Mouse (Mus musculus) limb, embryonic 11.5 days (tissue): Measurements from ENCODE around the gene Cmtm6. TPM values are rescaled to one million over a fixed set of nuclear protein-coding genes. Genes with fewer than 3 reads are reported as not detected.
A peak's percentile ranks its signal among the peaks of the same experiment; 100 is the strongest.
"Not testable (repeated sequence)": the region's sequence is repeated elsewhere in the genome, so short reads cannot be mapped to it uniquely, and the experiment has no call there.

ENCODE experiments used
- ATAC-seq: fragments of 200-750 bp; cut with Nextera tagmentation; 2 replicates; pipeline ENCODE4 v1.8.0; 2017; ENCODE audit warnings: low read depth; ENCODE audit not compliant: insufficient number of reproducible peaks, low FRiP score, low TSS enrichment
- DNase-seq: peaks from one replicate; pipeline ENCODE4 v3.0.0-alpha.2; 2015; ENCODE audit warnings: low spot score
- H3K27ac ChIP-seq: fragments of 300-500 bp; sonication (generic); replicated peaks from 2 replicates; pipeline ENCODE4 v1.5.1; 2014; ENCODE audit warnings: low read depth, mild to moderate bottlenecking, low read length
- H3K27me3 ChIP-seq: fragments of 300-500 bp; sonication (generic); 2 replicates; pipeline ENCODE4 v1.6.1; 2014; ENCODE audit warnings: mild to moderate bottlenecking, low read length, mixed read lengths; ENCODE audit not compliant: control insufficient read depth, insufficient read depth
- H3K36me3 ChIP-seq: fragments of 300-500 bp; sonication (generic); 2 replicates; pipeline ENCODE4 v1.6.1; 2014; ENCODE audit warnings: mild to moderate bottlenecking, low read length, moderate library complexity, mixed read lengths; ENCODE audit not compliant: control insufficient read depth, insufficient read depth
- H3K4me1 ChIP-seq: fragments of 300-500 bp; sonication (generic); 2 replicates; pipeline ENCODE4 v1.6.1; 2014; ENCODE audit warnings: low read length, mixed read lengths; ENCODE audit not compliant: control insufficient read depth, insufficient read depth
- H3K4me2 ChIP-seq: fragments of 300-500 bp; sonication (generic); 2 replicates; pipeline ENCODE4 v1.6.1; 2014; ENCODE audit warnings: low read depth, mild to moderate bottlenecking, moderate library complexity; ENCODE audit not compliant: severe bottlenecking
- H3K4me3 ChIP-seq: fragments of 300-500 bp; sonication (generic); 2 replicates; pipeline ENCODE4 v1.5.1; 2014; ENCODE audit warnings: low read depth, low read length
- H3K9ac ChIP-seq: fragments of 300-500 bp; sonication (generic); 2 replicates; pipeline ENCODE4 v1.6.1; 2014; ENCODE audit warnings: mild to moderate bottlenecking, low read length
- H3K9me3 ChIP-seq: fragments of 300-500 bp; sonication (generic); 2 replicates; pipeline ENCODE4 v1.6.1; 2016; ENCODE audit warnings: low read length; ENCODE audit not compliant: control insufficient read depth
- WGBS: fragments of 180-500 bp; shearing (Covaris S2); extraction: QIAGEN DNeasy Blood & Tissue Kit; methylation state at CpG from one replicate; pipeline ENCODE4 v1.1.7; 2014; 5-methylcytosine and 5-hydroxymethylcytosine counted together
- polyA plus RNA-seq: library from polyadenylated mRNA; unstranded; fragments of >200 nt; fragmentation: Nextera tagmentation; extraction: Ambion mirVana; gene quantifications from 2 replicates; pipeline ENCODE4 v1.2.1, GENCODE M21; 2014

Gene Cmtm6
- polyA plus RNA-seq, 1 experiment from 2014 or later = 24.0 TPM

DNA sequence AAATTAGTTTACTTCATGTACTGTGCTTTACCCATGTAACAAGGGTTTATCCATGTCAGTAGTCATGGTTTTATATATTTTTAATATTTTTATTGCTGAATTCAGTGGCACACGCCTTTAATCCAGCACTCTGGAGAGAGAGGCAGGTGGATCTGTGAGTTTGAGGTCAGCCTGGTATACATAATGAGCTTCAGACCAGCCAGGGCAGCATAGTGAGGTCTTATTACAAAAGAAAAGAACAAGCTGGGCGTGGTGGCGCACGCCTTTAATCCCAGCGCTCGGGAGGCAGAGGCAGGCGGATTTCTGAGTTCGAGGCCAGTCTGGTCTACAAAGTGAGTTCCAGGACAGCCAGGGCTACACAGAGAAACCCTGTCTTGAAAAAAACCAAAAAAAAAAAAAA, 35.3 kb upstream of the Cmtm6 start:
- WGBS = 94% methylated on average over 8 of the region's 8 CpGs
- not testable (repeated sequence) for ATAC-seq, H3K9ac ChIP-seq, H3K4me1 ChIP-seq, H3K27ac ChIP-seq, DNase-seq, H3K36me3 ChIP-seq, H3K9me3 ChIP-seq, H3K27me3 ChIP-seq, H3K4me3 ChIP-seq, H3K4me2 ChIP-seq

DNA sequence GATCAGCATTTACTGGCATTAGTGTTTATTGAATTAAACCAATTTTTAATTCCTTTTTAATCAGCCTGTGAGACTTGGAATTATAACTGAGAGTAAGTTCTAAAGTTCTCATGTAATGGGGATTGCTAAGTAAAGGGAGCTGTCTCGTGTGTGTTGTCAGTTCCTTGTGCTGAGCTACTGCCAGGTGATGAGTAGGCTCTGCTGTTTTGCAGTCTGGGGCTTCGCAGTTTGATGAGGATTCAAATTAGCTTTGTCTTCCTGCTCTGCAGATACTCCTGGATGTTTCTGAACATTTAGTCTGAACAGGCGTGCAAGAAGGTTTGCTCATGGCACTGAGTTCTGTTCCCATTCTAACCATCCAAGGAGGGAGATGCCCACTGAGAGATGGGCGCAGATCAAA, 33.8 kb upstream of the Cmtm6 start:
- no peak for ATAC-seq
- no peaks in the 10 kb centered on the region for H3K9me3 ChIP-seq
- H3K27me3 ChIP-seq = no peaks in the 10 kb centered on the region
- H3K27ac ChIP-seq = no peak overlapping the region
- no peak overlapping the region for H3K4me3 ChIP-seq
- H3K4me1 ChIP-seq = no peaks in the 10 kb centered on the region
- no peak overlapping the region for H3K9ac ChIP-seq
- H3K4me2 ChIP-seq = no peak overlapping the region
- WGBS = 89% methylated on average over 4 of the region's 4 CpGs
- DNase-seq = no peak
- H3K36me3 ChIP-seq = peaks cover 9% of the 10 kb centered on the region

DNA sequence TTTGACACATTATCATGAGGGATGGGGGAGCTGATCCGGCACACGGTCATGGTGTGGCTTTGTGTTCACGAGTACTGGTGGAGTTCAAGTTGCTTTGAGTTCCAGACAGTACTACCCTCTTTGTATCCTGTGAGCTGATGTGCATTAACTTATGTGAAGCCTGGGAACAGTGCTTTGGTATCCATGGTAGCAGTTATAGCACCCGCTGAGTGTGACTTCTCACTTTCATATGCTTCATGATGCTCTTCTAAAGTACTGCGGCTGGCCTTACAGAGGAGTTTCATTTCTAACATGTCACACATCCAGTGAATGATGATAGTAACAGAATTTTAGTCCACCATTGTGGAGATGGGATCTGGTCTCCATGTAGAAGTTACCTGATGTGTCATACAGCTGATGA, 33.0 kb upstream of the Cmtm6 start:
- H3K9me3 ChIP-seq = no peaks in the 10 kb centered on the region
- H3K9ac ChIP-seq = no peak overlapping the region
- H3K4me3 ChIP-seq = no peak overlapping the region
- H3K4me1 ChIP-seq = no peaks in the 10 kb centered on the region
- WGBS = 93% methylated on average over 5 of the region's 5 CpGs
- H3K27me3 ChIP-seq = no peaks in the 10 kb centered on the region
- no peak overlapping the region for H3K4me2 ChIP-seq
- H3K27ac ChIP-seq = no peak overlapping the region
- H3K36me3 ChIP-seq = peaks cover 7% of the 10 kb centered on the region
- ATAC-seq (no peak), DNase-seq (no peak)

DNA sequence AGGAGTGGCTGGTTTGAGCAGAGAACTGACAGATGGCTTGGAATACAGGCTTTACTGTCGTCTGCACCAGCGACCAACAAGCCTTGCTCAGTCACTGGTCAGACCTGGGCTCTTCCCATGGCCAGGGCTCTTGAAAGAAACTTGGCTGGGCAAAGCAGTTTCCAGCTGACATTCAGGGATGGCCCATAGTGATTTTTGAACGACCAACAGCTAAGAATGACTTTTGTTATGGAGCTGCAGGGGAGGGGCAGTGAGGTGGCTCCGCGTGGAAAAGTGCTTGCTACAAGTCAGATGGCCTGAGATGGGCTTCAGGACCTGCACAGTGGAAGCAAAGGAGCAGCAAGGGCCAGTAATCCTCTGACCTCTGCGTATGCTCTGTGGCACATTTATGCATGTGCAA, 31.7 kb upstream of the Cmtm6 start:
- ATAC-seq = no peak
- Histone ChIP-seq H3K4me1 (no peaks in the 10 kb centered on the region), H3K9ac (no peak overlapping the region), H3K4me2 (no peak overlapping the region), H3K9me3 (no peaks in the 10 kb centered on the region), H3K27ac (no peak overlapping the region), H3K36me3 (peaks cover 7% of the 10 kb centered on the region), H3K27me3 (no peaks in the 10 kb centered on the region), H3K4me3 (no peak overlapping the region)
- DNase-seq = no peak
- WGBS = 84% methylated on average over 6 of the region's 6 CpGs

DNA sequence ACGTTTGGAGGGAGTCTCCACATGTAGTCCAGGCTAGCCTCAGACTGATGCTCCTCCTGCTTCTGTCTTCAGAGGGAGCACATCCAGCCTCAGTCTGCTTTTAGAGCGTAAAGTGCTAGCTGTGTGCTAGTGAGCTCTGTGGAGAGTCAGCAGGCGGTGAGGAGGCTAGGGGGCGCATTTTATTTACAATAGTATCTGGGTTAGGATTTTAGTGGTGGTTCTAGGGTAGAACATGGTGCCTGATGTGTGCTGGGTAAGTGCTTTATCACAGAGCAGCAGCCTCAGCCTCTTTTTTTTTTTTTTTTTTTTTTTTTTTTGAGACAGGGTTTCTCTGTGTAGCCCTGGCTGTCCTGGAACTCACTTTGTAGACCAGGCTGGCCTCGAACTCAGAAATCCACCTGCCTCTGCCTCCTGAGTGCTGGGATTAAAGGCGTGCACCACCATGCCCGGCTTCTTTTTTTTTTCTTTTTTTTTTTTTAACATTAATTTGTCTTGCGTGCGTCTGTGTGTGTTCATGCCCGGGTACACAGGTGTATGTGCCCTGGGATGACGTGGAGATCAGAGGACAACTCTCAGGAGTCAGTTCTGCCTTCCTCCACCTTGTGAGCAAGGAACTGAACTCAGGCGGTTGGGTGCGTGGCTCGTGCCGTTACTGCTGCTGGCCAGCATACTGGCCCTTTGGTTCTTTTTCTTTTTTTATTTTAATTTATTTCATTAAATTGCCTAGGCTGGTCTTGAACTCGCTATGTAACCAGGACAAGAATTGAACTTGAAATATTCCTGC, 30.8 kb upstream of the Cmtm6 start:
- ATAC-seq (no peak), DNase-seq (no peak)
- Histone ChIP-seq H3K27ac (no peak overlapping the region), H3K9ac (no peak overlapping the region), H3K4me1 (no peaks in the 10 kb centered on the region), H3K4me2 (no peak overlapping the region), H3K9me3 (no peaks in the 10 kb centered on the region), H3K36me3 (peaks cover 4% of the 10 kb centered on the region; the same call in 1 of the 2 replicates), H3K27me3 (no peaks in the 10 kb centered on the region), H3K4me3 (no peak overlapping the region)
- 95% methylated on average over 16 of the region's 16 CpGs for WGBS

DNA sequence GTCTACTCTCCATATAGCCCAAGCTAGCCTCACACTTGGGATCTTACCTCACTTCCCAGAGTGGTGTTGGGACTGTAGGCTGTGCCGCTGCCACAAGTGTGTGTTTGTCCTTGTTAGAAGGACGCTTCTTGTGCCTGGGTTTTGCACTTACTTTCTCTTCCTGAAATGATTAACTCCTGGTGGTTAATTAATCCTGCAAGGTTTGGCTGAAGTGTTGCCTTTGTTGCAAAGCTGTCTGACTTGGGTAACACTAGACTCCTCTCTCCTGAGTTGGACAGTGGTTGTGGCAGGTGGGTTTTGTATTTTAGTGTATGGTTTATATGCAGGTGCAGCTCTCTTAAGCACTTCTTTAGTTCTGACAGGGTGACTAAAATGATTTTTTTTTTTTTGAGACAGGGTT, 29.9 kb upstream of the Cmtm6 start:
- H3K36me3 ChIP-seq = peaks cover 6% of the 10 kb centered on the region; the same call in 1 of the 2 replicates
- no peak for DNase-seq
- no peak overlapping the region for H3K4me2 ChIP-seq
- H3K27ac ChIP-seq = no peak overlapping the region
- H3K4me1 ChIP-seq = no peaks in the 10 kb centered on the region
- ATAC-seq = no peak
- H3K27me3 ChIP-seq = no peaks in the 10 kb centered on the region
- WGBS = 93% methylated on average over 2 of the region's 2 CpGs
- no peak overlapping the region for H3K4me3 ChIP-seq
- no peak overlapping the region for H3K9ac ChIP-seq
- H3K9me3 ChIP-seq = no peaks in the 10 kb centered on the region

DNA sequence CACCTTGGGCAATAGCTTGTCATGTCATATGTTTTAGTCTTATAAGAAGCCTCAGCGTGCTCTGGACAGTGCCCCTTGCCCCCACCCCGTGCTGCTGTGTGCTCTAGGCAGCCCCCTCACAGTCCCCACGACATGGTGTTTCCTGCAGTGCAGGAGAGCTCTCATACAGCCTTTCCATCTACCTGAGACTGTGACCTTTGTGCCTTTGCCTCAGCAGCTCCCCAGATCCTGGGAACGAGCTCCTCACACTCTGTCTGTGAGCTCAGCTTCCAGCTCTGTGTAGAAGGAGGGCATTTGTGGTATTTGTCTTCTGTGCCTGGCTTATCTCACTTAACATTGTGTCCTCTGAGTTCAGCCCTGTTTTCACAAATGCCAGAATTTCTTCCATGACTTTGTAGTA, 29.0 kb upstream of the Cmtm6 start:
- Histone ChIP-seq H3K27me3 (no peaks in the 10 kb centered on the region), H3K9me3 (no peaks in the 10 kb centered on the region), H3K4me3 (no peak overlapping the region), H3K4me2 (no peak overlapping the region), H3K27ac (no peak overlapping the region), H3K4me1 (no peaks in the 10 kb centered on the region), H3K36me3 (peaks cover 8% of the 10 kb centered on the region), H3K9ac (no peak overlapping the region)
- 87% methylated on average over 4 of the region's 4 CpGs for WGBS
- ATAC-seq = no peak
- no peak for DNase-seq

DNA sequence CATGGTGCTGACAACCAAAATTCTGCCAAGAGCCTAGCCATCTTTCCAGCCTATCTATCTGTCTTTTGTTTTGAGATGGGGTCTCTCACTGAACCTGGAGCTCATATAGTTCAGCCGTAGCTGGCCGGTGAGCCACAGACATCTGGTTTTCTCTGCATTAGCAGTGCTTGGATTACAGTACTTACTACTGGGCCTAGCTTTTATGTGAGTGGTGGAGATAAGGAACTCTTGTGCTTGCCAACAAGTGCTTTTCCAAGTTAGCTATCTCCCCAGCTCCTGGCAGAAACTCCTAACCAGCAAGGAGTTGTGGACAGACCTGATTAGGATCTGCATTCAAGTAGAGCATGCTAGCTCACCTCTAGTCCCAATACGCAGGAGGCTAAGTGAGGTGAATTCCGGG, 23.1 kb upstream of the Cmtm6 start:
- no peak overlapping the region for H3K4me2 ChIP-seq
- no peaks in the 10 kb centered on the region for H3K4me1 ChIP-seq
- 98% methylated on average over 4 of the region's 4 CpGs for WGBS
- H3K27me3 ChIP-seq = no peaks in the 10 kb centered on the region
- no peak overlapping the region for H3K9ac ChIP-seq
- H3K9me3 ChIP-seq = no peaks in the 10 kb centered on the region
- H3K4me3 ChIP-seq = no peak overlapping the region
- H3K36me3 ChIP-seq = peaks cover 6% of the 10 kb centered on the region; the same call in 1 of the 2 replicates
- no peak for ATAC-seq
- no peak overlapping the region for H3K27ac ChIP-seq
- DNase-seq = no peak

DNA sequence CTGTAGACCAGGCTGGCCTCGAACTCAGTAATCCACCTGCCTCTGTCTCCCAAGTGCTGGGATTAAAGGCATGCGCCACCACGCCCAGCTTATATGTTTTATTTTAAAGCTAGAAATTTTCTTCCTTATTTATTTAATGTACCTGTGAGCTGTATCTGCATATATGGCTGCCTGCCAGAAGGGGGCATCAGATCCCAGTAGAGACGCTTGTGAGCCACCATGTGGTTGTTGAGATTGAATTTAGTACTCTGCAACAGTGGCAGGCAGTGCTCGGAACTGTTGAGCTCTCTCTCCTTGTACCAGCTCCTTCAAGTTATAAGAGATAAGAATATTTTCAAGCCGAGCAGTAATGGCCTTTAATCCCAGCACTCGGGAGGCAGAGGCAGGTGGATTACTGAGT, 20.6 kb upstream of the Cmtm6 start:
- no peaks in the 10 kb centered on the region for H3K4me1 ChIP-seq
- no peak overlapping the region for H3K4me2 ChIP-seq
- no peaks in the 10 kb centered on the region for H3K27me3 ChIP-seq
- no peaks in the 10 kb centered on the region for H3K9me3 ChIP-seq
- H3K27ac ChIP-seq = no peak overlapping the region
- no peak overlapping the region for H3K4me3 ChIP-seq
- 84% methylated on average over 7 of the region's 7 CpGs for WGBS
- H3K36me3 ChIP-seq = peaks cover 12% of the 10 kb centered on the region; the same call in 1 of the 2 replicates
- ATAC-seq = no peak
- no peak overlapping the region for H3K9ac ChIP-seq
- DNase-seq = peak; percentile 43
